ENCODE assay signal across 24 mouse cellular contexts in genomic region chr8:125410646-125411045, GRCm38 (mm10).
DNase-seq lines count a peak whose midpoint lies in the region; ATAC-seq and TF ChIP-seq lines count a peak whose summit lies in the region.
"Had no signal": no experiment of that assay in that cellular context is flagged by ENCODE, and none has a peak within 500 bp of the region (broad histone marks: within the 10 kb centered on the region; RNA-seq: fewer than 3 reads in every experiment).

No protein-coding gene starts in this region.

- peaks cover 27% of the 10 kb centered on the region for H3K4me1 ChIP-seq in lung, embryonic 15.5 days
- peaks cover 4% of the 10 kb centered on the region; the same call in 1 of the 2 replicates for H3K4me1 ChIP-seq in lung, postnatal 0 days (ENCODE audit: insufficient read depth, low read depth, low read length)
- H3K4me1 ChIP-seq in stomach, postnatal 0 days (replicated peaks; ENCODE audit: control insufficient read depth, insufficient read depth) = no peaks in the 10 kb centered on the region
- no peaks in the 10 kb centered on the region for H3K4me1 ChIP-seq in hindbrain, embryonic 11.5 days (replicated peaks; ENCODE audit: control insufficient read depth, insufficient read depth, low read length)
- H3K4me1 ChIP-seq: liver, embryonic 15.5 days had no signal

- no peak for TF ChIP-seq EP300 in lung, postnatal 0 days (IDR thresholded peaks at IDR 0.05)
- no peak for TF ChIP-seq EP300 in stomach, postnatal 0 days (optimal IDR thresholded peaks at IDR 0.05)

- peak; percentile 52; the same call in 1 of the 2 replicates for ATAC-seq in lung, embryonic 15.5 days (ENCODE audit: borderline replicate concordance, extremely low read depth, low FRiP score, low TSS enrichment)
- ATAC-seq in lung, postnatal 0 days = peak; percentile 80
- ATAC-seq in stomach, postnatal 0 days (ENCODE audit: low FRiP score, low TSS enrichment) = peak; percentile 67
- ATAC-seq in hindbrain, embryonic 11.5 days (ENCODE audit: low FRiP score) = no peak
- ATAC-seq: CD4-positive, CD25-positive, alpha-beta regulatory T cell, adult 4 months; forebrain, embryonic 14.5 days; inflammation-experienced regulatory T-cells, adult 6 months had no signal

- no peak for TF ChIP-seq CTCF in lung, postnatal 0 days (IDR thresholded peaks at IDR 0.05)
- no peak for TF ChIP-seq CTCF in stomach, postnatal 0 days (IDR thresholded peaks at IDR 0.05; ENCODE audit: low read depth)

- WGBS in lung, embryonic 15.5 days = 23% methylated on average over 5 of the region's 5 CpGs
- WGBS in lung, postnatal 0 days = 26% methylated on average over 5 of the region's 5 CpGs
- WGBS in stomach, postnatal 0 days = 36% methylated on average over 5 of the region's 5 CpGs
- WGBS in hindbrain, embryonic 11.5 days = 70% methylated on average over 5 of the region's 5 CpGs

- H3K4me3 ChIP-seq in lung, embryonic 15.5 days = no peak overlapping the region
- no peak overlapping the region for H3K4me3 ChIP-seq in lung, postnatal 0 days (ENCODE audit: low read depth, low read length)
- no peak overlapping the region for H3K4me3 ChIP-seq in stomach, postnatal 0 days (ENCODE audit: low read depth, low read length)
- H3K4me3 ChIP-seq in hindbrain, embryonic 11.5 days (ENCODE audit: low read depth, low read length) = no peak overlapping the region
- H3K4me3 ChIP-seq: embryonic facial prominence, embryonic 12.5 days; erythroblast, embryonic 14.5 days; hindbrain, embryonic 13.5 days; layer of hippocampus, adult 2 months; limb, embryonic 15.5 days; liver, embryonic 15.5 days had no signal

- H3K9me3 ChIP-seq in lung, embryonic 15.5 days = no peaks in the 10 kb centered on the region
- H3K9me3 ChIP-seq in lung, postnatal 0 days (ENCODE audit: low read length) = no peaks in the 10 kb centered on the region
- 0 out of 2 replicates have a peak, but pooled peaks cover under 1% of the 10 kb centered on the region for H3K9me3 ChIP-seq in stomach, postnatal 0 days (ENCODE audit: control insufficient read depth, low read length)
- H3K9me3 ChIP-seq in hindbrain, embryonic 11.5 days (ENCODE audit: control insufficient read depth, low read length) = no peaks in the 10 kb centered on the region
- H3K9me3 ChIP-seq: embryonic facial prominence, embryonic 12.5 days; hindbrain, embryonic 13.5 days; limb, embryonic 15.5 days; liver, embryonic 15.5 days had no signal

- no peak for DNase-seq in lung, postnatal 25 days (ENCODE audit: low spot score)
- peak; percentile 33 for DNase-seq in MN1 (ENCODE audit: low spot score)
- DNase-seq in lung, postnatal 0 days (ENCODE audit: low spot score) = peak; percentile 64
- peak; percentile 43 for DNase-seq in stomach, postnatal 0 days (ENCODE audit: low spot score)
- DNase-seq in urinary bladder, postnatal 14 days (ENCODE audit: low spot score) = no peak
- no peak for DNase-seq in hindbrain, embryonic 11.5 days (ENCODE audit: low spot score)
- DNase-seq: adrenal gland, postnatal 36 days; cerebellum, adult 8-10 months; gastrocnemius, postnatal 25 days; kidney, adult 2 months; kidney, postnatal 10 days; thymus, adult 18-20 months; thymus, postnatal 4 days had no signal

- no peaks in the 10 kb centered on the region for H3K36me3 ChIP-seq in lung, embryonic 15.5 days
- no peaks in the 10 kb centered on the region for H3K36me3 ChIP-seq in lung, postnatal 0 days (ENCODE audit: insufficient read depth, low read length)
- no peaks in the 10 kb centered on the region for H3K36me3 ChIP-seq in stomach, postnatal 0 days (ENCODE audit: control insufficient read depth, insufficient read depth, low read length)
- no peaks in the 10 kb centered on the region for H3K36me3 ChIP-seq in hindbrain, embryonic 11.5 days (ENCODE audit: control insufficient read depth, insufficient read depth, low read length)
- H3K36me3 ChIP-seq: embryonic facial prominence, embryonic 12.5 days; G1E; hindbrain, embryonic 13.5 days; limb, embryonic 15.5 days; liver, embryonic 15.5 days had no signal

- H3K27ac ChIP-seq in lung, embryonic 15.5 days = 0 out of 2 replicates have a peak overlapping the region, but pooled peaks have one; percentile 17
- H3K27ac ChIP-seq in lung, postnatal 0 days (ENCODE audit: low read length) = no peak overlapping the region
- no peak overlapping the region for H3K27ac ChIP-seq in stomach, postnatal 0 days (replicated peaks)
- no peak overlapping the region for H3K27ac ChIP-seq in hindbrain, embryonic 11.5 days (ENCODE audit: low read depth, low read length)
- H3K27ac ChIP-seq: embryonic facial prominence, embryonic 12.5 days; hindbrain, embryonic 13.5 days; layer of hippocampus, adult 2 months; limb, embryonic 15.5 days; liver, embryonic 15.5 days had no signal

- H3K9ac ChIP-seq in lung, embryonic 15.5 days = no peak overlapping the region
- no peak overlapping the region for H3K9ac ChIP-seq in lung, postnatal 0 days (replicated peaks; ENCODE audit: low read depth)
- no peak overlapping the region for H3K9ac ChIP-seq in stomach, postnatal 0 days (ENCODE audit: low read length)
- H3K9ac ChIP-seq in hindbrain, embryonic 11.5 days (ENCODE audit: low read depth, low read length) = no peak overlapping the region
- H3K9ac ChIP-seq: embryonic facial prominence, embryonic 12.5 days; hindbrain, embryonic 13.5 days; limb, embryonic 15.5 days; liver, embryonic 15.5 days had no signal

- H3K27me3 ChIP-seq in lung, embryonic 15.5 days = no peaks in the 10 kb centered on the region
- H3K27me3 ChIP-seq in lung, postnatal 0 days (replicated peaks; ENCODE audit: insufficient read depth, low read length) = no peaks in the 10 kb centered on the region
- no peaks in the 10 kb centered on the region for H3K27me3 ChIP-seq in stomach, postnatal 0 days (ENCODE audit: control insufficient read depth, insufficient read depth, low read length)
- H3K27me3 ChIP-seq in hindbrain, embryonic 11.5 days (ENCODE audit: control insufficient read depth, insufficient read depth, low read length) = no peaks in the 10 kb centered on the region
- H3K27me3 ChIP-seq: embryonic facial prominence, embryonic 12.5 days; hindbrain, embryonic 13.5 days; limb, embryonic 15.5 days; liver, embryonic 15.5 days had no signal

- H3K4me2 ChIP-seq in lung, embryonic 15.5 days = no peak overlapping the region
- H3K4me2 ChIP-seq in lung, postnatal 0 days (replicated peaks; ENCODE audit: low read depth, low read length) = no peak overlapping the region
- no peak overlapping the region for H3K4me2 ChIP-seq in stomach, postnatal 0 days (replicated peaks; ENCODE audit: low read depth)
- no peak overlapping the region for H3K4me2 ChIP-seq in hindbrain, embryonic 11.5 days (replicated peaks; ENCODE audit: low read depth, low read length)
- H3K4me2 ChIP-seq: embryonic facial prominence, embryonic 12.5 days; hindbrain, embryonic 13.5 days; limb, embryonic 15.5 days; liver, embryonic 15.5 days had no signal

Comparison
In these comparisons a context has a peak if more than half of its experiments do, and no peak if none do; other contexts are left out.
1. DNase-seq: peak in MN1 (single experiment), lung, postnatal 0 days (single experiment) and stomach, postnatal 0 days (single experiment); none in lung, postnatal 25 days (single experiment), urinary bladder, postnatal 14 days (single experiment) and hindbrain, embryonic 11.5 days (single experiment).